ENCODE assay signal across 22 mouse cellular contexts in the genomic region with DNA sequence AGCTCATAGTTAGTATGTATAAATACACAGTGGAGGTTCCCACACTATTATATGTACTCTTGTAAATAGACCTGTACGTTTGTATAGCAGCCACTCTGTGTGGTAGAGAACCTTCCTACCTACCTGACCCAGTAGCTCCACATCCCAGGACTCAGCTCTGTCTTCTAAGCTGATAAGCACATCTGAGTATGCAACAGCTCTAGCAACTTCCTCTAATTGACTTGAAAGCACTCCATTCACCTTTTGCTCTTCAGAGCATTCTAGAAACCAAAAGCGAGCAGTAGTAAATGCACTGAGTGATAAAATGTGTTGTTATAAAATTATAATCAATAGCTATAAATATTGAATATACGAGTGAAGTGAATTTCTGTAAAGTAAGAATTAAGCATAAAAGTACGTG. TPM values are rescaled to one million over a fixed set of nuclear protein-coding genes. Genes with fewer than 3 reads are reported as not detected.
DNase-seq lines count a peak whose midpoint lies in the region; ATAC-seq and TF ChIP-seq lines count a peak whose summit lies in the region.
"Had no signal": no experiment of that assay in that cellular context is flagged by ENCODE, and none has a peak within 500 bp of the region (broad histone marks: within the 10 kb centered on the region; RNA-seq: fewer than 3 reads in every experiment).

No protein-coding gene starts in this region.

- no peak for DNase-seq in layer of hippocampus, adult 2 months (ENCODE audit: low spot score in 2 of 2)
- DNase-seq in layer of hippocampus, adult 18-20 months (ENCODE audit: low spot score in 2 of 2) = no peak
- DNase-seq in 416B (ENCODE audit: low read depth) = peak; percentile 57
- DNase-seq in kidney, adult 2 months = no peak
- DNase-seq: B cell, adult 2 months; cerebellum, adult 11 months; cerebellum, postnatal 10 days; embryo, embryonic 11 days; forebrain, postnatal 0 days; kidney, adult 18-20 months; kidney, postnatal 14 days; layer of hippocampus, adult 9-11 months; lung, embryonic 14.5 days; spleen, adult 18-20 months; thymus, adult 2 months had no signal

- no peak for ATAC-seq in kidney, embryonic 14.5 days (ENCODE audit: low FRiP score, low TSS enrichment)
- ATAC-seq: forebrain, postnatal 0 days; midbrain, embryonic 13.5 days had no signal

- H3K27ac ChIP-seq in layer of hippocampus, adult 2 months = 0 out of 2 replicates have a peak overlapping the region, but pooled peaks have one; percentile 51
- peak overlapping the region; percentile 87 for H3K27ac ChIP-seq in bone marrow, adult 2 months (ENCODE audit: control insufficient read depth, insufficient read depth, low read depth, low read length, poor library complexity)
- H3K27ac ChIP-seq in macrophage = peak overlapping the region; percentile 96
- H3K27ac ChIP-seq in kidney, adult 2 months (ENCODE audit: insufficient read depth, low read depth, low read length) = no peak overlapping the region
- H3K27ac ChIP-seq in kidney, embryonic 14.5 days (ENCODE audit: low read depth, low read length) = no peak overlapping the region
- H3K27ac ChIP-seq: limb, embryonic 12.5 days; midbrain, embryonic 13.5 days had no signal

- no peaks in the 10 kb centered on the region for H3K27me3 ChIP-seq in kidney, adult 2 months (replicated peaks; ENCODE audit: control insufficient read depth, insufficient read depth, low read length)
- H3K27me3 ChIP-seq in kidney, embryonic 14.5 days (ENCODE audit: control insufficient read depth, insufficient read depth, low read length) = no peaks in the 10 kb centered on the region
- H3K27me3 ChIP-seq: limb, embryonic 12.5 days; midbrain, embryonic 13.5 days; Patski had no signal

- no peak for TF ChIP-seq POLR2A in bone marrow, adult 2 months (IDR thresholded peaks at IDR 0.05; ENCODE audit: borderline replicate concordance, control insufficient read depth, low read depth, low read length)
- TF ChIP-seq POLR2A in kidney, adult 2 months (IDR thresholded peaks at IDR 0.05; ENCODE audit: low read depth, low read length) = no peak

- H3K4me1 ChIP-seq in bone marrow, adult 2 months (ENCODE audit: control insufficient read depth, insufficient read depth, low read length) = peaks cover 6% of the 10 kb centered on the region
- no peaks in the 10 kb centered on the region for H3K4me1 ChIP-seq in kidney, adult 2 months (ENCODE audit: control insufficient read depth, insufficient read depth, low read length)
- no peaks in the 10 kb centered on the region for H3K4me1 ChIP-seq in kidney, embryonic 14.5 days (ENCODE audit: control insufficient read depth, insufficient read depth, low read length)
- H3K4me1 ChIP-seq: limb, embryonic 12.5 days had no signal

- H3K9me3 ChIP-seq in kidney, embryonic 14.5 days (ENCODE audit: control insufficient read depth, low read length) = no peaks in the 10 kb centered on the region
- H3K9me3 ChIP-seq: limb, embryonic 12.5 days; midbrain, embryonic 13.5 days had no signal

- H3K4me3 ChIP-seq in layer of hippocampus, adult 2 months = no peak overlapping the region
- no peak overlapping the region for H3K4me3 ChIP-seq in bone marrow, adult 2 months (replicated peaks; ENCODE audit: control insufficient read depth, low read depth, low read length)
- no peak overlapping the region for H3K4me3 ChIP-seq in macrophage (ENCODE audit: inconsistent target)
- H3K4me3 ChIP-seq in kidney, adult 2 months (ENCODE audit: insufficient read depth, low read depth, low read length) = no peak overlapping the region
- no peak overlapping the region for H3K4me3 ChIP-seq in kidney, embryonic 14.5 days (ENCODE audit: low read length)
- H3K4me3 ChIP-seq: left cerebral cortex, adult 2 months; limb, embryonic 12.5 days; midbrain, embryonic 13.5 days had no signal

- H3K79me2 ChIP-seq in macrophage (ENCODE audit: inconsistent target) = peaks cover 65% of the 10 kb centered on the region

- H3K4me2 ChIP-seq in kidney, embryonic 14.5 days (replicated peaks; ENCODE audit: low read depth, low read length) = no peak overlapping the region
- H3K4me2 ChIP-seq: limb, embryonic 12.5 days; lung, embryonic 14.5 days; midbrain, embryonic 13.5 days had no signal

- H3K36me3 ChIP-seq in macrophage (ENCODE audit: inconsistent target) = peaks cover 3% of the 10 kb centered on the region; the same call in 1 of the 2 replicates
- peaks cover 2% of the 10 kb centered on the region; the same call in 1 of the 2 replicates for H3K36me3 ChIP-seq in kidney, adult 2 months (ENCODE audit: control insufficient read depth, insufficient read depth, low read length)
- no peaks in the 10 kb centered on the region; the same call in 1 of the 2 replicates for H3K36me3 ChIP-seq in kidney, embryonic 14.5 days (ENCODE audit: control insufficient read depth, insufficient read depth, low read length)

- WGBS in bone marrow, adult 2 months = 59% methylated on average over 4 of the region's 4 CpGs
- WGBS in macrophage (ENCODE audit: missing documents) = 59% methylated on average over 4 of the region's 4 CpGs
- 93% methylated on average over 4 of the region's 4 CpGs for WGBS in kidney, adult 2 months
- WGBS in kidney, embryonic 14.5 days = 94% methylated on average over 4 of the region's 4 CpGs

- no peak overlapping the region for H3K9ac ChIP-seq in kidney, embryonic 14.5 days (ENCODE audit: low read depth, low read length)
- H3K9ac ChIP-seq: forebrain, postnatal 0 days; limb, embryonic 12.5 days; lung, embryonic 14.5 days; midbrain, embryonic 13.5 days had no signal

- TF ChIP-seq CTCF in layer of hippocampus, adult 2 months (conservative IDR thresholded peaks at IDR 0.05) = no peak
- TF ChIP-seq CTCF in bone marrow, adult 2 months (IDR thresholded peaks at IDR 0.05; ENCODE audit: control insufficient read depth, insufficient read depth, low read length) = no peak
- TF ChIP-seq CTCF in kidney, adult 2 months (conservative IDR thresholded peaks at IDR 0.05; ENCODE audit: insufficient read depth, insufficient read length, low read depth, low read length) = no peak

RNA-seq across cellular contexts. Expression of a gene that starts 12.5 kb away (rescaled TPM):
- total RNA-seq in layer of hippocampus, adult 2 months (2021) = 10 to 100 TPM; 20.0 to 20.7 TPM
- 10 to 100 TPM; 16.3 to 16.9 TPM for total RNA-seq in layer of hippocampus, adult 18-20 months (2021)
- polyA plus RNA-seq in bone marrow, adult 2 months (2011; ENCODE audit: insufficient read depth, insufficient read length, low replicate concordance, missing spikeins) = 3.8 and 9.2 TPM in 2 replicates
- 100 to 1,000 TPM in 20 of 26 experiments, 10 to 100 TPM in 6; 19.6 to 230 (median 169) TPM for total RNA-seq in macrophage (2018; cell fraction: chromatin; rRNA removed)
- 10 to 100 TPM; 12.2 to 27.5 (median 20.8) TPM for total RNA-seq in macrophage (2018; cell fraction: cytosol; rRNA removed)
- 100 to 1,000 TPM in 2 of 26 experiments, 10 to 100 TPM in 24; 12.3 to 130 (median 61.5) TPM for total RNA-seq in macrophage (2018; cell fraction: nucleus; rRNA removed)
- polyA plus RNA-seq in macrophage (2018) = 13.2 to 28.0 TPM (median 16.9 TPM) in 3 replicates
- 12.8 and 13.3 TPM in 2 replicates for polyA plus RNA-seq in kidney, adult 2 months (2012; rRNA removed)
- polyA plus RNA-seq in kidney, embryonic 14.5 days (2014; fragmentation: Nextera tagmentation; extraction: Ambion mirVana) = 17.0 and 17.6 TPM in 2 replicates

RNA-seq across cellular contexts. Expression of a gene that starts 13.1 kb away (rescaled TPM):
- 10 to 100 TPM; 96.4 to 96.8 TPM for total RNA-seq in layer of hippocampus, adult 2 months (2021)
- total RNA-seq in layer of hippocampus, adult 18-20 months (2021) = 100 to 1,000 TPM; 101 to 103 TPM
- polyA plus RNA-seq in bone marrow, adult 2 months (2011; ENCODE audit: insufficient read depth, insufficient read length, low replicate concordance, missing spikeins) = 6.3 and 12.1 TPM in 2 replicates
- total RNA-seq in macrophage (2018; cell fraction: chromatin; rRNA removed) = 100 to 1,000 TPM in 21 of 26 experiments, 10 to 100 TPM in 5; 50.2 to 314 (median 236) TPM
- total RNA-seq in macrophage (2018; cell fraction: cytosol; rRNA removed) = 10 to 100 TPM; 26.3 to 74.1 (median 57.0) TPM
- 100 to 1,000 TPM in 22 of 26 experiments, 10 to 100 TPM in 4; 47.9 to 313 (median 152) TPM for total RNA-seq in macrophage (2018; cell fraction: nucleus; rRNA removed)
- 31.7 to 45.2 TPM (median 34.6 TPM) in 3 replicates for polyA plus RNA-seq in macrophage (2018)
- polyA plus RNA-seq in kidney, adult 2 months (2012; rRNA removed) = 2.9 and 3.2 TPM in 2 replicates
- 18.8 and 32.2 TPM in 2 replicates for polyA plus RNA-seq in kidney, embryonic 14.5 days (2014; fragmentation: Nextera tagmentation; extraction: Ambion mirVana)

Comparison
In these comparisons a context has a peak if more than half of its experiments do, and no peak if none do; other contexts are left out.
1. H3K27ac ChIP-seq: peak in layer of hippocampus, adult 2 months (single experiment), bone marrow, adult 2 months (single experiment) and macrophage (single experiment); none in kidney, adult 2 months (single experiment) and kidney, embryonic 14.5 days (single experiment).